In the genomic region with DNA sequence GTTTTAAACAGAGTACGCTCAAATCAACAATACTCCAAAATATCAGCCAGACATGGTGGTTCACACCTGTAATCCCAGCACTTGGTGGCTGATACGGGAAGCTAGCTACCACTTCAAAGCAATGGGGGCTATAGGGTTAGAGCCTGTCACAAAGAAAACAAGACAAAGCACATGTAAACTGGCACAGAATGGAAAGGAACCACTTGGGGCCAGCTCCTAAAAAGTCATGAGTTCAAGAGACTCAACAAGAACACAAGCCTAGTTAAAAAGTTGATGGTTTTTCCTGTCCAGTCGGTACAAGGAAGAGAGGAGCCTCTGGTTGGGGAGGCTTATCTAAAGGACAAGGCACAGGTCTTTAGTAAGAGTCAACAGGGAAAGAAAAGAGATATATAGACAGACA, we compare ENCODE assay signal across 34 mouse cellular contexts.
"Had no signal": no experiment of that assay in that cellular context is flagged by ENCODE, and none has a peak within 500 bp of the region (broad histone marks: within the 10 kb centered on the region; RNA-seq: fewer than 3 reads in every experiment).

No protein-coding gene starts in this region.

- H3K27me3 ChIP-seq: heart, embryonic 12.5 days; heart, embryonic 15.5 days; hindbrain, embryonic 12.5 days; hindbrain, embryonic 13.5 days; hindbrain, embryonic 15.5 days; intestine, embryonic 15.5 days; kidney, embryonic 15.5 days had no signal

- H3K9me3 ChIP-seq: heart, embryonic 10.5 days; heart, embryonic 12.5 days; heart, embryonic 15.5 days; hindbrain, embryonic 10.5 days; hindbrain, embryonic 12.5 days; hindbrain, embryonic 13.5 days; hindbrain, embryonic 15.5 days; intestine, embryonic 15.5 days; kidney, embryonic 15.5 days had no signal

- DNase-seq: heart, postnatal 10 days; heart, postnatal 14 days; heart, postnatal 36 days; kidney, adult 11 months; kidney, adult 18-20 months; kidney, adult 2 months; kidney, adult 8-10 months; kidney, adult 9 months; kidney, postnatal 10 days; kidney, postnatal 14 days; kidney, postnatal 25 days; kidney, postnatal 36 days; kidney, postnatal 4 days; layer of hippocampus, adult 9-11 months; layer of hippocampus, postnatal 36 days had no signal

- ATAC-seq: hindbrain, embryonic 16.5 days; hindbrain, postnatal 0 days; inflammation-experienced regulatory T-cells, adult 6 months; intestine, embryonic 15.5 days; intestine, embryonic 16.5 days; intestine, postnatal 0 days had no signal

- H3K4me3 ChIP-seq: heart, embryonic 10.5 days; heart, embryonic 12.5 days; heart, embryonic 15.5 days; hindbrain, embryonic 10.5 days; hindbrain, embryonic 12.5 days; hindbrain, embryonic 13.5 days; hindbrain, embryonic 15.5 days; intestine, embryonic 15.5 days; kidney, embryonic 15.5 days; layer of hippocampus, adult 2 months; left cerebral cortex, adult 2 months had no signal

- H3K27ac ChIP-seq: heart, embryonic 10.5 days; heart, embryonic 15.5 days; hindbrain, embryonic 10.5 days; hindbrain, embryonic 12.5 days; hindbrain, embryonic 13.5 days; hindbrain, embryonic 14.5 days; hindbrain, embryonic 15.5 days; hindbrain, postnatal 0 days; intestine, embryonic 15.5 days; kidney, embryonic 15.5 days; kidney, postnatal 0 days; layer of hippocampus, adult 2 months; left cerebral cortex, adult 2 months had no signal

- H3K4me2 ChIP-seq: heart, embryonic 11.5 days; heart, embryonic 12.5 days; heart, embryonic 15.5 days; hindbrain, embryonic 12.5 days; hindbrain, embryonic 13.5 days; hindbrain, embryonic 14.5 days; hindbrain, embryonic 15.5 days; intestine, embryonic 15.5 days; kidney, embryonic 15.5 days had no signal

- H3K9ac ChIP-seq: heart, embryonic 12.5 days; heart, embryonic 15.5 days; hindbrain, embryonic 12.5 days; hindbrain, embryonic 13.5 days; hindbrain, embryonic 14.5 days; hindbrain, embryonic 15.5 days; intestine, embryonic 15.5 days; kidney, embryonic 15.5 days had no signal

- H3K4me1 ChIP-seq: heart, embryonic 10.5 days; hindbrain, embryonic 10.5 days; hindbrain, embryonic 12.5 days; hindbrain, embryonic 15.5 days; intestine, embryonic 15.5 days had no signal

- H3K36me3 ChIP-seq: heart, embryonic 15.5 days; hindbrain, embryonic 10.5 days; hindbrain, embryonic 12.5 days; hindbrain, embryonic 15.5 days; intestine, embryonic 15.5 days; kidney, embryonic 15.5 days had no signal
